Mouse (Mus musculus): ENCODE results near the gene Vcpkmt.
"Not testable (repeated sequence)": the region's sequence is repeated elsewhere in the genome, so short reads cannot be mapped to it uniquely, and the experiment has no call there.

The Vcpkmt gene

GRCm38 (mm10) chr12:69582613-69583269 is at the start of gene Vcpkmt:
Vcpkmt (minus strand) TSS chr12:69583028.
- peak; percentile 78 to 85 for DNase-seq (ENCODE audit: low spot score in 2 of 2)

GRCm38 (mm10) chr12:69618590-69618989 is 35.8 kb upstream of the Vcpkmt start:
- DNase-seq (ENCODE audit: low spot score in 2 of 2), result not testable (repeated sequence)

GRCm38 (mm10) chr12:69604367-69604766 is 21.5 kb upstream of the Vcpkmt start:
- no peak for DNase-seq (ENCODE audit: low spot score in 2 of 2)

GRCm38 (mm10) chr12:69597446-69597845 is 14.6 kb upstream of the Vcpkmt start:
- no peak for DNase-seq (ENCODE audit: low spot score in 2 of 2)

DNA sequence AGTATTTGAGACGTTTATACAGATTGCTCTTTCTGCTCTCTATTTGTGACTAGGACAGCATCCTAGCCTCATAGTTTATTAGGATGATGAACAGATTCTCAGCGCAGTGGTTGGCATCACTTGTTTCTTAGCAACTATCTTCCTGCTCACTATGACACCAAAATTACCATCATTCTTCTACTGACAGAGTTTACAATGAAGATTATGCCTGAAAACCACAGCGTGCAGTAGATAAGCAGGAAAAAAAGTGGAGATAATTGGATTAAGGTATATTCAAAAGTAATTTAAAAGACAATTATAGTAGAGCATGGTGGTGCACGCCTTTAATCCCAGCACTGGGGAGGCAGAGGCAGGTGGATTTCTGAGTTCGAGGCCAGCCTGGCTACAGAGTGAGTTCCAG is 10.3 kb upstream of the Vcpkmt start:
- no peak for DNase-seq (ENCODE audit: low spot score in 2 of 2)

DNA sequence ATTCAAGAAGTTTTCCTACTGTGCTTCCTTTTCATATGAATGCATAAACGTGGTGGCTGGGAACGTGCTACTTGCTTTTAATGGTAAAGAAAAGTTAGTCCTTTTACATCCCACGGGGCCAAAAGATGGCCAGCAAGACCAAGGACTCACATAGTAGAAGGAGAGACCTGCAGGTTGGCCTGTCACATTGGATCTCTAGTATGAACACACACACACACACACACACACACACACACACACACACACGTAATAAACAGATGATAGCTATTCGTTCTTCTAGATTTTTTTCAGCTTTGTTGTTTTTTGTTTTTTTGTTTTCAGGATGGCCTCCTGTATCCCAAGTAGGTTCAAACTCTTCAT is 422 bp upstream of the Vcpkmt start:
- DNase-seq (ENCODE audit: low spot score in 2 of 2), result no peak

GRCm38 (mm10) chr12:69582216-69582612 is 614 bp downstream of the Vcpkmt start:
- no peak for DNase-seq (ENCODE audit: low spot score in 2 of 2)

DNA sequence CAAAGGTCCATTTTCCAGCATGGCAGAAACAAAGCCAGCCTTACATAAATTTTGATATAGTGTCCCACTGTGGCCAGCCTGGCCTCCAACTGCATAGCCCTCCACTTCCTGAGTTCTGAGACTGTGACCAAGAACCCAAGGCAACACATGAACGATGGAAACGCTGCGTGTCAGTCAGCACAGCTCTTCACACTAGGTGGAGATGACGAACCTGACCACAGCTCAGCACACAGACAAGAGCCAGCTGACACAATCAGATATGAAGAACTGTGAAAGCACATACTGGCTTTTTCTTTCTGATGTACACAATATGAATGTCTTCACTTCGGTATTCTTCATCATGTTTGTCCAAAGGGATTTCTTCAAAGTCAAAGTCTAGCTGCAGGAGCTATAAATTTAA is 3.2 kb downstream of the Vcpkmt start:
- no peak for DNase-seq (ENCODE audit: low spot score in 2 of 2)

- no peak for DNase-seq (ENCODE audit: low spot score in 2 of 2)
Observed at GRCm38 (mm10) chr12:69576120-69576627, 6.7 kb downstream of the Vcpkmt start.

DNA sequence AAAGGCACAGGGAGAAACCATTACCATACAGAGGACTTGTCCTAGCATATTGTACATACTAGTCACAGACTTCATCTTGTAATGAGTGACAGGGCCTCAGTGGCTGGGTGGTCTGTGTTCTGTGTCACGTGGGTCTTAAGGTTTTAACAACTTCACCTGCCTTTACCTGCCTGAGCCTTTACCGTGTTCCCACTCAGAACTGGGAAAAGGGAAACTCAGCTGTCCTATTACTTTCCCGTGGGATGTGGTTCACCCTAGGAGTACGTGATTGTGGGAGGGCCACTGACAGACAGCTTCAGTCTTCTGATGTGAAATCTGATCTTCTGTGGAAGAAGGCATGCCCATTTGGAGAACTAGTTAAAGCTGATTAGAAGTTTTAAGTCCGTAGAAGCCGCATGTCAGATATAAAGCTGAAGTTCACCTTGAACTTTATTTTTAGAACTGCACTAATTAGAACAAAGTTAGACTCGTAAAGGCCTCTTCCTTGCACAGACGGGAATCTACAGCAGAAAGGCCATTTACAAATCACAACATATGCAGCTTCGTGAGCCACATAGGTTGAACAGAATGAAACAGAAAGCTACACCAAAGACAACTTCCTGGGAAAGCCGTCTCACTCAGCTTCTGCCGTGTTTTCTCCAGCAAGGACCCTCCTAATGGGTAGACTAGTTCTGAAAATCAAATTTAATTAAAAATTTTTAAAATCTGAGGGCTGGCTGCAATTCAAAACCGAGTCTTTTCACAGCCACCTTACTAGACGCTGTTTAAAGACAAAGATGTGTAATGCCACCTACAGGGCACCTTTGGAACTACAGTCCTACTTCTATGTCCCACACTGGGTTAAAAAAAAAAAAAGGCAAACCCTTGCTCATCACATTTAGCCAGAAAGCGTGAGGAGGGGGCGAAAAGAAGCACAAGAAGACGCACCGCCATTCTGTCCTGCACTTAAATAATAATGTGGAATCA is 8.6 kb downstream of the Vcpkmt start:
- DNase-seq (ENCODE audit: low spot score in 2 of 2), result peak; percentile 62 to 73

GRCm38 (mm10) chr12:69573271-69573670 is 9.6 kb downstream of the Vcpkmt start:
- DNase-seq (ENCODE audit: low spot score in 2 of 2), result no peak

DNA sequence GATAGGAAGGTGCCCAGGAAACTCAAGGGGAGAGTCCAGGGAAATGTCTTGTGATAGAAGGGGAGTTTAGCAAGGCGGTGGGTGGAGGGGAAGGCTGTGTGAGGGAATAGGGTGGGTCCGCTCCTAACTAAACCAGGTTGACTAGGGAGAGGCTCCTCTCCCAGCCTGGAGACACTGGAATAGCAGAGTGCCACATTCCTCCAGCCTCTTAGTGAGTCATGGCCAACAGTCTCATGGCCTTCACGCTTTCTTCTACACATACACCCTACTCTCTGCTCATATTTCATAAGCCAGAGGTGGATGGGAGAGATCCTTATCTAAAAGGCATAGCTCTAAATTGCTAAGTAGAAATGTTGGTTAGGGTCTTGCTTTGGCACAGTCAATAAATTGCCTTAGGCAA is 12.9 kb downstream of the Vcpkmt start:
- no peak for DNase-seq (ENCODE audit: low spot score in 2 of 2)

DNA sequence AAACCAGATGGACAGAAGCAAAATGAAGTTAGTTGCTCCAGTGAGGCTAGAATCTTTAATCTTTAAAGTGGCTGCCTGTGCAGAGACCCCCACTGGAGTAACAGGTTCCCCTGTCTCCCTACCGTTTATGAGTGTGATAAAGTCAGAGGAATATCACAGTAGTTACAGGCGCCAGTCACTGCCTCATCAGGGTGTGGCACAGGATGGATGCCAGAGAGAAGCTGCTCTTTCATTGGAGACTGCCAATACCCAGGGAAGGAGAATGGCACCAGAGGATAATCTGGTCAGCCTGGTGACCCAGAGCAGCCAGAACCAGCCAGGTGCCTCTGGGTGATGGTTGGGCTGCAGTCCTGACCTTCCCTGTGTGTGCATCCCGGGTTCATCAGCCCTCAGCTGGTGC is 14.6 kb downstream of the Vcpkmt start:
- DNase-seq (ENCODE audit: low spot score in 2 of 2), result no peak

DNA sequence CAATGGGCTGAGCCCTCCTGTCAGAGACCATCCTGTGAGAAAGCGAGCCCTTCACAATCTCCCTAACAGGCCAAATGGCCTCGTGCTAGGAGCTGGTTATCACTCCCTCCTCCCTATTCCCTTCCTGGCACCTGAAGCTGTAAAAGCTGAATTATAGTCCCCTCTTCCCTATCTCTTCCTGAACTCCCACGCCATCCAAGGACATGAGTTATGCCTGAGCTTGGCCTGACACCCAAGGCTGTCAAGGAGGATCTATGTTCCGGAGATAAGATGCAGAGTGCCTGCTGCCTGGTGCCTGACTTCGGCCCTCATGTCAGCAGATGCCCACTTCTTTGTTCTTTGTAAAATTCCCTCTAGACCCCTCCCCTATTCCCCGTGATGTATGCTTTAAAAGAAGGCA is 21.8 kb downstream of the Vcpkmt start:
- not testable (repeated sequence) for DNase-seq (ENCODE audit: low spot score in 2 of 2)

DNA sequence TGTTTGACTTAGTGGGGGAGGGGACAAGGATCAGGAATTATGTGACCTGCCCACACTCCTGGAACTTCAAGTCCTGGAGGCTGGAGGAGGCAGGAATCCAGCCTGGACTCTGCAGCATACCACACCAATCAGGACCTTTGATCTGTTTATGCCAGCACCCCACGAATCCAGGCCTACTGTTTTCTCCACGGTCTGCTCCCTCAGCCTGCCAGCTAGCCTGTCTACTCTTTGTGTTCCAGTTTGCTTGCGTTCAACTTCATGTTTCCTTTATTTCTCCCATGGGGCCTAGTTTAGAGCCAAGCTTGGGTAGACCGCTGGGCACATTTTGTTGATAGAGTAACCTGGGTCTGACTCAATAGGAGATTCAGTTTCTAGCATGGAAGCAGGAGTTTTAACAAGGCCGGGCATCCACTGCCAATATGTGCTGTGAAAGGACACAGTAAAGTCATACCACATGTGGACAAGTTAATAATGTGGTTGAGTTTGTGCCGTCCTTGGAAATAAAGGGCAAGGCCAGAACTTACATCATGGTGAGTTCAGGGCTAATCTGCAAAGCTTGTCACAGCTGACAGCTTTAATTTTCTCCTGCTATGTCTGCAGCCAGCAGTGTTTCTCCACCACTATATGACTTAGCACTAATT is 26.5 kb downstream of the Vcpkmt start:
- DNase-seq (ENCODE audit: low spot score in 2 of 2), result peak in 1 of 2 experiments; percentile 11

DNA sequence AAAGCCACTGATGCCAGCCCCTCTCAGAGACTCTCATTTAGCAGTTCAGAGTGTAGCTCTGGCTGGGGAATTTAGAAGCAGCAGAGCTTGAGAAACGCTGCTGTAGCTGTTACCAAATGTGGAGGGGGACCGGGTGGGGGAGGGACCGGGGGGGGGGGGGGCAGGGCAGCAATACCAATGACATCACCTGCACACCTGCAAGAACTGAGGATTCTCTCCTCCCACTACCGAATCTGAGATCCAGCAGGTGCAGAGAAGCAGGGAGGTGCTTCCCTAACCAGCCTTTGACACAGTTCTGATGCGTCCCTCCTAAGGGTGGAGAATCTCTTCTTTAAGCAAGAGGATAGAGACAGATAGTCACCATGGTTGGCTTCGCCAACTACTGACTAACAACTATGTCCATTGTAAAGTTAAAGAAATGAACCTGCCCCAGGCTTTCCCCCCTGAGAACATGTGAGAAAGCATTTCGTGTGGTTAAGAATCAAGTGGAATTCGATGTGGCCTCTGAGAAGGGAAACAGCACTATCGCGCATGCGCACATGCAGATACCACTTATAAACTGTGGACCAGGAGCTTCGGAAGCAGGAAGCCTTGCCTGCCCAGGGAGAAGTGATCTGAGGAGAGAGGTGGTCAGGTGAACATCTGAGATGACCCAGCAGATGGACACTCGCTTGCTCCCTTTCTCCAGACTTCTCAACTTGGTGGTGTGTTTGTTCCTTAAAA is 37.2 kb downstream of the Vcpkmt start:
- no peak for DNase-seq (ENCODE audit: low spot score in 2 of 2)

GRCm38 (mm10) chr12:69544994-69545393 is 37.8 kb downstream of the Vcpkmt start:
- no peak for DNase-seq (ENCODE audit: low spot score in 2 of 2)

DNA sequence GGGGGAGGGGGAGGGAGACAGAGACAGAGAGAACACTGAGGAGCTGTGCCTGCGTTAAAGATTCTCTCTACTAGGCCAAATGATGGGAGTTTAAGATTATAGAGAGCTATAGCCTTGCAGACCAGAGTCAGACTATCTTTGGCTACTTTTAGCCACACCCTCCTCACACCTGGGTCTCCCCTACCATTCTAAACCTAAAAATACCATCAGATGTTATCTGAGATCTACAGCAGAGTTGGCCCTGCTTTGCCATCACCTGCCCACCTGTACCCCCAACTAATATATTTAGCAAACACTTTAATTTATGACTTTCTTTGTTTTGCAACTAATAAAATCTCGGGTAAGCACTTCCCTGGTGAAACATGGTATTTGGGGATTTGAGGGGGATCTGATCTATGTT is 38.3 kb downstream of the Vcpkmt start:
- DNase-seq (ENCODE audit: low spot score in 2 of 2), result no peak

DNA sequence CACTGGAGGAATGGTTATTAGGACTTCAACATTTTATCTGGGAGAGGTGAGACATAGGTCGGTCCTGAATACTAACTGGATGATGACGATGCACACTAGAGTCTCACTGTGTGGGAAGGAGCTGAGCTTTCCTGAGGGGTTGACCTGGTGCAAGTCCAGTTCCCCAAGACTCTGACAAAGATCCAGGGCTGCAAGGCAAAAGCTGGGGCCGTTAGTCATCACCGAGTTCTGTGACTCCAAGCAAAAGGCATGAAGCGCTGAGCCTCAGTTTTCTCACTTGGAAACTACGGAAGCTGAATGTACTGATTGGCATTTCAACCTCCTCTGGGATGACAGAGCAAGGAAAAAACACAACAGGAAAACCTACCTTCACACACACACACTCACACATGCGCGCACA is 40.5 kb downstream of the Vcpkmt start:
- DNase-seq (ENCODE audit: low spot score in 2 of 2), result no peak

- DNase-seq (ENCODE audit: low spot score in 2 of 2), result no peak
Observed at GRCm38 (mm10) chr12:69541663-69542062, 41.2 kb downstream of the Vcpkmt start.

GRCm38 (mm10) chr12:69539353-69539752 is 43.5 kb downstream of the Vcpkmt start:
- no peak for DNase-seq (ENCODE audit: low spot score in 2 of 2)

Data from urinary bladder, postnatal 36 days (tissue).